Mouse (Mus musculus) midbrain, embryonic 16.5 days (tissue): ENCODE data around the gene Usp47. TPM values are rescaled to one million over a fixed set of nuclear protein-coding genes. Genes with fewer than 3 reads are reported as not detected.
"Not testable (repeated sequence)": the region's sequence is repeated elsewhere in the genome, so short reads cannot be mapped to it uniquely, and the experiment has no call there.

Experiments
- ATAC-seq: fragments of 200-750 bp; cut with Nextera tagmentation; 2 replicates; pipeline ENCODE4 v1.8.0; 2017; ENCODE audit warnings: moderate TSS enrichment
- H3K27ac ChIP-seq: fragments of 300-500 bp; sonication (generic); 2 replicates; pipeline ENCODE4 v1.5.1; 2014; ENCODE audit warnings: mild to moderate bottlenecking, low read length, mixed read lengths
- H3K27me3 ChIP-seq: fragments of 300-500 bp; sonication (generic); 2 replicates; pipeline ENCODE4 v1.6.1; 2014; ENCODE audit warnings: low read depth, low read length, mixed read lengths; ENCODE audit not compliant: control insufficient read depth, insufficient read depth
- H3K36me3 ChIP-seq: fragments of 300-500 bp; sonication (generic); 2 replicates; pipeline ENCODE4 v1.6.1; 2014; ENCODE audit warnings: mild to moderate bottlenecking, low read length, moderate library complexity, mixed read lengths; ENCODE audit not compliant: control insufficient read depth, insufficient read depth
- H3K4me1 ChIP-seq: fragments of 300-500 bp; sonication (generic); 2 replicates; pipeline ENCODE4 v1.6.1; 2014; ENCODE audit warnings: mild to moderate bottlenecking, low read length, mixed read lengths; ENCODE audit not compliant: control insufficient read depth, insufficient read depth
- H3K4me2 ChIP-seq: fragments of 300-500 bp; sonication (generic); 2 replicates; pipeline ENCODE4 v1.6.1; 2014; ENCODE audit warnings: mild to moderate bottlenecking, low read length, mixed read lengths
- H3K4me3 ChIP-seq: fragments of 300-500 bp; sonication (generic); 2 replicates; pipeline ENCODE4 v1.5.1; 2014; ENCODE audit warnings: low read depth, mild to moderate bottlenecking, low read length, moderate library complexity, mixed read lengths
- H3K9ac ChIP-seq: fragments of 300-500 bp; sonication (generic); 2 replicates; pipeline ENCODE4 v1.6.1; 2014; ENCODE audit warnings: low read depth, low read length, mixed read lengths
- H3K9me3 ChIP-seq: fragments of 300-500 bp; sonication (generic); replicated peaks from 2 replicates; pipeline ENCODE4 v1.6.1; 2014; ENCODE audit warnings: mild to moderate bottlenecking, low read length, mixed read lengths; ENCODE audit not compliant: control insufficient read depth, poor library complexity, severe bottlenecking
- WGBS: fragments of 180-500 bp; shearing (Covaris S2); extraction: QIAGEN DNeasy Blood & Tissue Kit; methylation state at CpG from one replicate; pipeline ENCODE4 v1.1.7; 2014; 5-methylcytosine and 5-hydroxymethylcytosine counted together
- polyA plus RNA-seq: library from polyadenylated mRNA; unstranded; fragments of >200 nt; fragmentation: Nextera tagmentation; extraction: Ambion mirVana; gene quantifications from 2 replicates; pipeline ENCODE4 v1.2.1, GENCODE M21; 2015

The Usp47 gene
- polyA plus RNA-seq, 1 experiment from 2014 or later = 78.4 TPM

GRCm38 (mm10) chr7:112048643-112049042 is 25.3 kb downstream of the Usp47 start:
- no peaks in the 10 kb centered on the region for H3K4me1 ChIP-seq
- H3K27ac ChIP-seq = no peak overlapping the region
- H3K36me3 ChIP-seq = no peaks in the 10 kb centered on the region
- H3K9me3 ChIP-seq = no peaks in the 10 kb centered on the region
- no peak overlapping the region for H3K4me3 ChIP-seq
- no peak overlapping the region for H3K9ac ChIP-seq
- H3K27me3 ChIP-seq = no peaks in the 10 kb centered on the region
- H3K4me2 ChIP-seq = no peak overlapping the region
- 94% methylated on average over 5 of the region's 5 CpGs for WGBS
- no peak for ATAC-seq

DNA sequence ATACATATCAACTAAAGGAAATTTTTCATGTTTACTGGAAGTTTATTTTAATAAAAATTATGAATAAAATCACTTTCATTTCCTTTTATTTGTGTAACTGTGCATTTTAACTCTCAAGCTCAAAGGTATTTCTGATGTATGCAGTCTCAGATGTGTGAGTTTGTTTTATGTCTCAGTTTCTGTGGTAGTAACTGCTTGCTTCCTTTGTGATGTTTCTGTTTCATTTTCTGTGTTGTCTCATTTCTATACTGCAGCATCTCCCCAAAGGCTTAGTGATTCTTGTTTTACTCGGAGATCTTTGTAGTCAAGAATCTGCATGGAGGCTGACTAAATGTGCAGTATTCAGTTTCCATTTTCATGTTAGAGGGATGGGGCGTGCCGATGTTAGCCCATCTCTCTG is 30.4 kb downstream of the Usp47 start:
- ATAC-seq = no peak

GRCm38 (mm10) chr7:112055901-112056625 is 32.8 kb downstream of the Usp47 start:
- ATAC-seq = no peak
- no peaks in the 10 kb centered on the region for H3K9me3 ChIP-seq
- no peak overlapping the region for H3K27ac ChIP-seq
- no peak overlapping the region for H3K4me2 ChIP-seq
- WGBS = 87% methylated on average over 8 of the region's 8 CpGs
- peaks cover 13% of the 10 kb centered on the region for H3K36me3 ChIP-seq
- H3K4me1 ChIP-seq = no peaks in the 10 kb centered on the region
- no peak overlapping the region for H3K4me3 ChIP-seq
- H3K9ac ChIP-seq = no peak overlapping the region
- no peaks in the 10 kb centered on the region for H3K27me3 ChIP-seq

More for the DNA sequence above, 30.4 kb downstream of the Usp47 start:
- H3K9me3 ChIP-seq = no peaks in the 10 kb centered on the region
- peaks cover 13% of the 10 kb centered on the region for H3K36me3 ChIP-seq
- H3K4me3 ChIP-seq = no peak overlapping the region
- H3K4me2 ChIP-seq = no peak overlapping the region
- no peak overlapping the region for H3K9ac ChIP-seq
- 78% methylated on average over 3 of the region's 3 CpGs for WGBS
- H3K27ac ChIP-seq = no peak overlapping the region
- no peaks in the 10 kb centered on the region for H3K27me3 ChIP-seq
- no peaks in the 10 kb centered on the region for H3K4me1 ChIP-seq

DNA sequence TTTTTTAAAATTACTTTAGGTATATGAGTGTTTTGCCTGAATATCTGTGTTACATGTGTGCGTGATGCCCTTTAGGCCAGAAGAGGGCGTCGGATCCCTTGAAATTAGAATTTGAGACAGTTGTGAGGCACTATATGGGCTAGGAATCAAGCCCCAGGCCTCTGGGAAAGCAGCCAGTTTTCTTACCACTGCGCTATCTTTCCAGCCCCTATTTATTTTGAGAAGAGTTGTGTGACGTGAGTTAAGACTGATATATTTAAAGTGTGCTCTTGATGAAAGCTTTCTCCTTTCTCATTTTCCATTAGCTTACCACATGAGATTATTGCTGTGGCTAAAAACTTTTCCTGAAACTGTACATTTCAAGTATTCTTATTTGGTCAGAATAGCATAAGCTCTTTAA is 51.6 kb downstream of the Usp47 start:
- Histone ChIP-seq H3K27ac (no peak overlapping the region), H3K9me3 (no peaks in the 10 kb centered on the region), H3K4me3 (no peak overlapping the region), H3K36me3 (peaks cover 15% of the 10 kb centered on the region; the same call in 1 of the 2 replicates), H3K27me3 (no peaks in the 10 kb centered on the region), H3K9ac (no peak overlapping the region), H3K4me2 (no peak overlapping the region), H3K4me1 (no peaks in the 10 kb centered on the region)
- no peak for ATAC-seq
- WGBS = 88% methylated on average over 5 of the region's 5 CpGs

- H3K36me3 ChIP-seq = peaks cover 23% of the 10 kb centered on the region
- no peaks in the 10 kb centered on the region for H3K4me1 ChIP-seq
Measured at GRCm38 (mm10) chr7:112082636-112083035, 59.3 kb downstream of the Usp47 start.

GRCm38 (mm10) chr7:112084222-112084621 is 60.9 kb downstream of the Usp47 start:
- Histone ChIP-seq H3K36me3 (peaks cover 21% of the 10 kb centered on the region), H3K4me2 (no peak overlapping the region), H3K4me1 (no peaks in the 10 kb centered on the region), H3K4me3 (no peak overlapping the region), H3K27ac (no peak overlapping the region), H3K9me3 (no peaks in the 10 kb centered on the region), H3K9ac (no peak overlapping the region), H3K27me3 (no peaks in the 10 kb centered on the region)
- 88% methylated on average over 2 of the region's 2 CpGs for WGBS
- ATAC-seq = no peak

More at GRCm38 (mm10) chr7:112082636-112083035, 59.3 kb downstream of the Usp47 start:
- WGBS = 92% methylated on average over 1 of the region's 1 CpGs
- no peaks in the 10 kb centered on the region for H3K9me3 ChIP-seq
- H3K9ac ChIP-seq = no peak overlapping the region
- ATAC-seq = no peak
- H3K4me2 ChIP-seq = no peak overlapping the region
- no peaks in the 10 kb centered on the region for H3K27me3 ChIP-seq
- no peak overlapping the region for H3K4me3 ChIP-seq
- no peak overlapping the region for H3K27ac ChIP-seq

DNA sequence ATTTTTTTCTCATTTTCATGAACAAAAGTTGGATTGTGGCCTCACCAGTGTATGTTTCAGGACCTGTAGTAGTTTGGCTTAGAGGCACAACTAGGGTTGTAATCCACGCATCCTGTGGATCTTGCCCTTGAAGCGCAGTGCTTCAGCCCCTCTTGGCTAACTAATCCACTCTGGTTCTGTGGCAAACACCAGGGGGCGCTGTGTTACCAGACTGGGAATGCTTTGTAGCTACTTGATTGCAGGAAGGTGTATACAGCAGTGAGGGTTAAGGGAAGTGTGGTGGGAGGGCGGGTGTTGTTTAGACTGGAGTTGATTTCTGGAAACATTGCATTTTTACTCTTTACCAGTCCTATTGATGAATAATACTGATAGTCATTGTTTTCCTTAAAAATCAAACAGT is 61.8 kb downstream of the Usp47 start:
- 32% methylated on average over 4 of the region's 4 CpGs for WGBS
- no peak overlapping the region for H3K4me3 ChIP-seq
- H3K9ac ChIP-seq = no peak overlapping the region
- peaks cover 24% of the 10 kb centered on the region for H3K36me3 ChIP-seq
- no peaks in the 10 kb centered on the region for H3K4me1 ChIP-seq
- no peaks in the 10 kb centered on the region for H3K9me3 ChIP-seq
- H3K27me3 ChIP-seq = no peaks in the 10 kb centered on the region
- H3K4me2 ChIP-seq = no peak overlapping the region
- no peak overlapping the region for H3K27ac ChIP-seq
- no peak for ATAC-seq

- Histone ChIP-seq H3K4me3 (no peak overlapping the region), H3K9me3 (no peaks in the 10 kb centered on the region), H3K27me3 (no peaks in the 10 kb centered on the region), H3K9ac (no peak overlapping the region), H3K4me1 (no peaks in the 10 kb centered on the region), H3K27ac (no peak overlapping the region), H3K4me2 (no peak overlapping the region), H3K36me3 (peaks cover 24% of the 10 kb centered on the region)
- WGBS = 94% methylated on average over 2 of the region's 2 CpGs
- no peak for ATAC-seq
Measured at GRCm38 (mm10) chr7:112086186-112086585, 62.9 kb downstream of the Usp47 start.

DNA sequence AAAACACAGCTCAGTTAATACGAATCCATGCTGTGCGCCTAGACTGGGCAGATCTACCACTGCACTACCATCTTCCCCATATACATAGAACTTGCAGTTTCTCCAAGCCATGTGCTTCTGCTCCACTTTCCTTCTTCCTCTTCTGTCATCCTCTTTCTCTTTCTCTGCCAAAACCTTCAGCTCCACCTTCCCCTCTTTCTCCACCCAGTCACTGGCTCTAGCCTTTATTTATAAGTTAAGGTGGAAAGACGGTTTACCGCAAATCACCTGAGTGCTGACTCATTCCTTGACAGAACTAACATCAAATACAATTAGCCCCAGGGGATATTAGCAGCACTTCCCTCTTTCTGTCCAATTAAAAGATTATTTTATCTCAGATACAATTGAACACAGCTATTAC is 71.6 kb downstream of the Usp47 start:
- not testable (repeated sequence) for H3K4me3 ChIP-seq, H3K27ac ChIP-seq, H3K4me2 ChIP-seq, H3K9me3 ChIP-seq, H3K4me1 ChIP-seq, H3K9ac ChIP-seq, ATAC-seq, H3K27me3 ChIP-seq
- 88% methylated on average over 4 of the region's 4 CpGs for WGBS
- H3K36me3 ChIP-seq = peaks cover 29% of the 10 kb centered on the region
